Mouse (Mus musculus): ENCODE measurements at regions not wholly inside any gene's neighbourhood (a gene's known extent, or its start where the extent isn't known, plus 50 kb on each side); places are given as distances from the start of the nearest gene placed in this dataset.

DNA sequence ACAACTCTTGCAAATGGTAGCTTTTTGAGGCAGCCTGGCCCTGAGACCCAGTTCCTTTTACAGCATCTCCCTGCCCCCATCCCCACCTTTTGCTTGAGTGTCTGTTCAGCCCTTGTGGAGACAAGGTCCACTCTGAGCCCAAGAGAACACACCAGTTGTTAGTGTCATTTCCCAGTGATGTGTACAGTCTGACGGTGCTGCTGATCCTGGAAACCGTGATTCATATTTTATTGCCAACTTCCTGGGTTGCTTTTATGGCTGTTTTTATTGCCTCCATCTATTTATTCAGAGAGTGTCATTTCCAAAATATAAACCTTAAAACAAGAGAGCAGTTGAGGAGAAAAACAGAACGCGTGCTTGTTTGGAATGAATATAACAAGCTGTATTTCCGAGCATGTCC lies 309.6 kb upstream of the Isl1 start:
- Histone ChIP-seq H3K27me3 (ENCODE audit: control insufficient read depth, insufficient read depth, insufficient read length) (no peaks in the 10 kb centered on the region), H3K4me3 (no peak overlapping the region), H3K36me3 (ENCODE audit: control insufficient read depth, insufficient read depth) (no peaks in the 10 kb centered on the region), H3K79me2 (ENCODE audit: control insufficient read depth, insufficient read depth) (no peaks in the 10 kb centered on the region), H3K4me2 (ENCODE audit: low read depth) (no peak overlapping the region), H3ac (ENCODE audit: control insufficient read depth, insufficient read length) (no peak overlapping the region)
- no peak for TF ChIP-seq POLR2A (IDR thresholded peaks at IDR 0.05; ENCODE audit: insufficient read length, low read depth)

DNA sequence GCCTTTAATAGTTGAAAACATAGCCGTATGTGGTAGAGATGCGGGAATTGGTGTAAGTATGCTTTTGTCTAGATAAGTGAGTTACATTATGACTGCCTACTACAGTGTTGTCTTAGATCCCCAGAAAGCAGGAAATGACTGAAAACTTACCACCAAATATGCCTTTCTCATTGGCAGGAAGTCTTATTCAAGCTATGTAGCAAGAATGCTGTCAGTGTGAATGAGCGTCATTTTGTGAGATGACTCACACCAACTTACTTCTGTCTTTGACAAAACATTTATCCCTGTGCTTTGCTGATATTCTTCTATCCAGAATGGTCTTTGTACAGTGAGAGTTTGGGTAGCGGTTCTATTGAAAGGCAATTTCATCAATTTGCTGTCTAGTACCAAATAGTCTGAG lies 286.9 kb upstream of the Isl1 start:
- Histone ChIP-seq H3K4me2 (ENCODE audit: low read depth) (no peak overlapping the region), H3ac (ENCODE audit: control insufficient read depth, insufficient read length) (no peak overlapping the region), H3K4me3 (no peak overlapping the region), H3K27me3 (ENCODE audit: control insufficient read depth, insufficient read depth, insufficient read length) (no peaks in the 10 kb centered on the region), H3K36me3 (ENCODE audit: control insufficient read depth, insufficient read depth) (no peaks in the 10 kb centered on the region), H3K79me2 (ENCODE audit: control insufficient read depth, insufficient read depth) (no peaks in the 10 kb centered on the region)
- no peak for TF ChIP-seq TCF12 (IDR thresholded peaks at IDR 0.05; ENCODE audit: insufficient read depth, poor library complexity, severe bottlenecking)
- no peak for TF ChIP-seq POLR2AphosphoS2 (IDR thresholded peaks at IDR 0.05; ENCODE audit: insufficient read length, low read depth)
- TF ChIP-seq REST (IDR thresholded peaks at IDR 0.05; ENCODE audit: insufficient read depth, insufficient read length), result no peak
- no peak for TF ChIP-seq MAX (IDR thresholded peaks at IDR 0.05; ENCODE audit: low read depth)
- no peak for TF ChIP-seq CEBPB (IDR thresholded peaks at IDR 0.05; ENCODE audit: insufficient read depth, poor library complexity, severe bottlenecking)
- no peak for TF ChIP-seq MYOG (IDR thresholded peaks at IDR 0.05; ENCODE audit: control insufficient read depth in 1 of 3, insufficient read depth in 1 of 3, insufficient read length in 2 of 3, low read depth in 2 of 3)
- no peak for TF ChIP-seq USF1 (IDR thresholded peaks at IDR 0.05; ENCODE audit: low read depth)
- TF ChIP-seq E2F4 (IDR thresholded peaks at IDR 0.05; ENCODE audit: insufficient read depth), result no peak
- no peak for TF ChIP-seq SRF (IDR thresholded peaks at IDR 0.05; ENCODE audit: control insufficient read depth, insufficient read length, low read depth)
- no peak for TF ChIP-seq POLR2A (IDR thresholded peaks at IDR 0.05; ENCODE audit: insufficient read length, low read depth)
- no peak for TF ChIP-seq MYOD1 (IDR thresholded peaks at IDR 0.05; ENCODE audit: control insufficient read depth in 1 of 3, insufficient read length in 2 of 3, low read depth in 2 of 3)
- TF ChIP-seq TCF3 (IDR thresholded peaks at IDR 0.05; ENCODE audit: insufficient read length, low read depth), result no peak

DNA sequence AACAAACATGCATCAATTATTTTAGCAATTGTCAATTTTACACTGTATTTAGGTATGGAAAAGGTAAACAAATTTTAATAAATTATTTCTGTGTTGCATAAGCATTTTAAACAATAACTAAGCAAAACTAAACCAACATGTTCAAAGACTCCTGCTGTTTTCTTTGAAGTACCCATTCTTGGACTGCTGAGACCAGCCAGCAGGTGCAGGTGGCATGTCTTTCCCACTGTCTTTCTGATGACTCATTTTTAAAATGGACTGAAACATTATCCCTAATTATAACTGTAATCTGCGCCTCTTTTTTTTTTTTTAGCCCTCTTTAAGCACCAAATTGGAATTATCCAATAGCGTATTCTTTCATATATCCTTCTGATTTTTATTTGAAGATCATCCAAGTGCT lies 286.0 kb upstream of the Isl1 start:
- TF ChIP-seq MYOD1 (IDR thresholded peaks at IDR 0.05; ENCODE audit: control insufficient read depth in 1 of 3, insufficient read length in 2 of 3, low read depth in 2 of 3) (peak; percentile 52 to 80 (median 69)), TCF12 (IDR thresholded peaks at IDR 0.05; ENCODE audit: insufficient read depth, poor library complexity, severe bottlenecking) (peak; percentile 29), TCF3 (IDR thresholded peaks at IDR 0.05; ENCODE audit: insufficient read length, low read depth) (no peak), POLR2A (IDR thresholded peaks at IDR 0.05; ENCODE audit: insufficient read length, low read depth) (no peak)
- Histone ChIP-seq H3K4me2 (ENCODE audit: low read depth) (no peak overlapping the region), H3ac (ENCODE audit: control insufficient read depth, insufficient read length) (no peak overlapping the region), H3K27me3 (ENCODE audit: control insufficient read depth, insufficient read depth, insufficient read length) (no peaks in the 10 kb centered on the region), H3K4me3 (no peak overlapping the region), H3K36me3 (ENCODE audit: control insufficient read depth, insufficient read depth) (no peaks in the 10 kb centered on the region), H3K79me2 (ENCODE audit: control insufficient read depth, insufficient read depth) (no peaks in the 10 kb centered on the region)

DNA sequence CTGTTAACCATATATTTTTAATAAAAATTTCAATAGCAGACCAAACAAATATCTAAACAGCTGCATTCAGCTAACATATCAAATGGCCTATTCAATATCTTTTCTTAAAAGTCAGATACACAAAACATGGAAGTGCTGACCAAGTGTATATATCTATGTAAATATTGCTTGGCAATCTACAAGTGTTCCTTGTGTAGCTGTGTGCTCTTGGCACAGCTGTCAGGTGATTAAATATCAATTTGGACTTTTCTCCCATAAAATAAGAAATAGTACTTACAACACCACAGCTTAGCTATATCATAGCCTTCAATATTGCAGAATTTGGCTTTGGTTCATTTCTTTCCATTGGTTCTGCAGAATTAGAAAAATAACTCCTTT lies 266.5 kb upstream of the Isl1 start:
- no peaks in the 10 kb centered on the region for H3K27me3 ChIP-seq (ENCODE audit: control insufficient read depth, insufficient read depth, insufficient read length)
- TF ChIP-seq TCF12 (IDR thresholded peaks at IDR 0.05; ENCODE audit: insufficient read depth, poor library complexity, severe bottlenecking), result no peak
- TF ChIP-seq MYOG (IDR thresholded peaks at IDR 0.05; ENCODE audit: control insufficient read depth in 1 of 3, insufficient read depth in 1 of 3, insufficient read length in 2 of 3, low read depth in 2 of 3), result no peak
- TF ChIP-seq E2F4 (IDR thresholded peaks at IDR 0.05; ENCODE audit: insufficient read depth), result no peak
- TF ChIP-seq MYOD1 (IDR thresholded peaks at IDR 0.05; ENCODE audit: control insufficient read depth in 1 of 3, insufficient read length in 2 of 3, low read depth in 2 of 3), result no peak
- no peak for TF ChIP-seq REST (IDR thresholded peaks at IDR 0.05; ENCODE audit: insufficient read depth, insufficient read length)
- no peak for TF ChIP-seq POLR2AphosphoS2 (IDR thresholded peaks at IDR 0.05; ENCODE audit: insufficient read length, low read depth)
- no peak for TF ChIP-seq CEBPB (IDR thresholded peaks at IDR 0.05; ENCODE audit: insufficient read depth, poor library complexity, severe bottlenecking)
- no peak for TF ChIP-seq POLR2A (IDR thresholded peaks at IDR 0.05; ENCODE audit: insufficient read length, low read depth)
- TF ChIP-seq TCF3 (IDR thresholded peaks at IDR 0.05; ENCODE audit: insufficient read length, low read depth), result no peak
- no peak for TF ChIP-seq USF1 (IDR thresholded peaks at IDR 0.05; ENCODE audit: low read depth)
- TF ChIP-seq SRF (IDR thresholded peaks at IDR 0.05; ENCODE audit: control insufficient read depth, insufficient read length, low read depth), result no peak
- no peak for TF ChIP-seq MAX (IDR thresholded peaks at IDR 0.05; ENCODE audit: low read depth)
- no peak overlapping the region for H3K4me3 ChIP-seq
- H3ac ChIP-seq (ENCODE audit: control insufficient read depth, insufficient read length), result no peak overlapping the region
- no peaks in the 10 kb centered on the region for H3K79me2 ChIP-seq (ENCODE audit: control insufficient read depth, insufficient read depth)
- no peak overlapping the region for H3K4me2 ChIP-seq (ENCODE audit: low read depth)
- H3K36me3 ChIP-seq (ENCODE audit: control insufficient read depth, insufficient read depth), result no peaks in the 10 kb centered on the region

DNA sequence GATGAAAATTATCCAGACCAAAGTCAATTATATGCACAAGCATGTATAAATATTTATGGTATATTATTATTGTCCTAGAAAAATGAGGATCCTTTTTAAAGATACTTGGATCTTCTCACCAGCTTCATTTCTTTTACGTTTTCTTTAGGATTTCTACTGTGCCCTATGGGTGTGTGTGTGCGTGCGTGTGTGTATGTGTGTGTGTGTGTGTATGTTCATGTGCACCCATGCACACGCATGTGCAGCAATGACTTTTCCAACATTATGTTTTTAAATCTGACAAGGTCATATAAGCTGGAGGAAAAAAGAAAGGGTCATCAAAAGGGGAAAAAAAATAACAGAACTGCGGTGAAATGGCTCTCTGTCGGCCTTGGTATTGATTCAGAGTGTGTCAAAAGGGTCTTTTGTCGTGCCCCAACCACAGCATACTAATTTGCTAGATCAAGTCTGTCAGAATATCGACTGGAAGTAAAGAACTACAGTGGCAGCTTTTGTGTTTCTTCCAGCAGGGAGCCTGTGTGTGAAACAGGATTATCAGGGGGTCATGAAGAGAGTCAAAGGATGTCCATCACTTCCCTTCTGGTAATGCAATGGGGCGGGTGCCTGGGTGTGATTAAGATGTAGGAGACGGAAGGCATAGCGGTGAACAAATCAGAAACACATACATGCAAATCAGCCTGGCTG lies 265.9 kb upstream of the Isl1 start:
- Histone ChIP-seq H3K36me3 (ENCODE audit: control insufficient read depth, insufficient read depth) (no peaks in the 10 kb centered on the region), H3K4me3 (no peak overlapping the region), H3ac (ENCODE audit: control insufficient read depth, insufficient read length) (no peak overlapping the region), H3K79me2 (ENCODE audit: control insufficient read depth, insufficient read depth) (no peaks in the 10 kb centered on the region), H3K4me2 (ENCODE audit: low read depth) (no peak overlapping the region), H3K27me3 (ENCODE audit: control insufficient read depth, insufficient read depth, insufficient read length) (no peaks in the 10 kb centered on the region)
- TF ChIP-seq MYOD1 (IDR thresholded peaks at IDR 0.05; ENCODE audit: control insufficient read depth in 1 of 3, insufficient read length in 2 of 3, low read depth in 2 of 3) (no peak), MYOG (IDR thresholded peaks at IDR 0.05; ENCODE audit: control insufficient read depth in 1 of 3, insufficient read depth in 1 of 3, insufficient read length in 2 of 3, low read depth in 2 of 3) (no peak), TCF3 (IDR thresholded peaks at IDR 0.05; ENCODE audit: insufficient read length, low read depth) (no peak)

Data from myocyte (in vitro differentiated cells).